Mouse (Mus musculus): ENCODE measurements at regions not wholly inside any gene's neighbourhood (a gene's known extent, or its start where the extent isn't known, plus 50 kb on each side); places are given as distances from the start of the nearest gene placed in this dataset.

DNA sequence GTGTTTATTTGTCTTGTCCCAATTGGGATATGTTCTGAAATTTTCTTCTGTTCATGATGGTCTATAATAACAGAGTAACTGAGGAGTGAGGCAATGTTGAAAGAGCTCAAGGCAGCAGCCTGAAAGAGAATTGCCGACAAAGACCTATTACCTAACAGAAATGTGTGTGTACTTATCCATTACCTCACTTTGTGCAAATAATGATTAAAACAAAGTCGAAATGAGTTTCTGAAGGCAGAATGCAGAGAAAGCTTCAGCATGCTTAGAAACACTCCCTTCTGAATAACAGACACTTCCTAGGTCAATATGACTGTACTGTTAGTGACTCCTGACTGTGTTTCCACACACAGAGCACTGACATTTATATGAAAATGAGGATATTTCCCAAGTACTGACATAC, 63.0 kb downstream of the Kbtbd8 start:
- no peak for DNase-seq (ENCODE audit: low spot score in 2 of 2)

DNA sequence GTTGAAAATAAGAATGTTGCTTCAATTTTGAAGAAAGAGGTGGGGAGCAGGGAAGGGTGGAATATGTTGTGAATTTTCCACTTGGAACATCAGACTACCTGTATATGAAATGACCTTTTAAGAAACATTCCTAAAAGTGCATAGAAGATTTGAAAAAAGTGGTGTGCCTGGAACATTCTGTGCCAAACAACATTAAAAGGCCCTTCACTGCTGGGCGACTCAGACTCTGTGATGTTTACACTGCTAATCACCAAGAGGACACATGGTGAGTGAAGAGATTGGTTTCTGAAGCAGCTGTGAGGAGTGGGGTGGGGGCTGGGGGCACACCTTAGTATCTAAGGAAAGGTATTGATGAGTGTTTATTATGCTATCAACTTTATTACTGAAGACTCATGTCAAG, 65.2 kb downstream of the Kbtbd8 start:
- no peak for DNase-seq (ENCODE audit: low spot score in 2 of 2)

DNA sequence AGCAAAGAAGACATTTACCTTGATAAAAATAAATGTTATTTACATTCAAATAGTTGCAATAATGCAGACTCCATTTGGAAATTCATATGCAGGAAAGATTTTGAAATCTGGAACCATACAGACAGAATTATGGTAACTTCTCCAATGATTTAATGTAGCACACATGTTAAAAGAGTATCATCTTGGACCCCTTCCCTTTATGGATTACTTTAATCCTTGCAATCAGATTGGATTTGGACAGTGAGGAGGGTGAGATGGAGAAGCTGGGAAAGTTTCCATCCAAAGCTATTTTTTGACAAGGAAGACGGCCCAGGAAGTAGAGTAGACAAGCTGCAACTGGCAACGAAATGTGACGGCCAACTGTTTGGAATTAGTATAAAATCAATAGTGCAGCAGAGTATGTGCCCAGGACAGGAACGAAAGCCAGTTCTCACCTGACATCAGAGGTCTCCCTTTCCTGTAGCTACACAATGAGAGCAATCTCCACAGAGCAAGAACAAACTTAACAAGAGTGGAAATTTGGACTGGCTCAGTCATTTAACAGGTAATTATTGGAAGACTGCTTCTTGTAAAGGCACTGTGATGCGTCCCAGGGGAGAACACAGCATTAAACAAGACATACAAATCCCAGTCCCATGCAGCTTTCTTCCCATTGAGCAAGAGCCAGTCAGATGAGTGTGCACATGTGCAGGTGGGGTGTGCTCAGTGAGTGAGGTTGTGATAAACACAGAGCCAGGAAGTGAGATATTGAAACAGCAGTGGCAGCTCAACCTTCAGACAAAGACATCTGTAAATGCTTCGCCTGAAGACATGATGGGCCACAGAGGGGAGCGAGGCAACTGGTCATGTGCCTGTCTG, 68.3 kb downstream of the Kbtbd8 start:
- DNase-seq (ENCODE audit: low spot score in 2 of 2): no peak

DNA sequence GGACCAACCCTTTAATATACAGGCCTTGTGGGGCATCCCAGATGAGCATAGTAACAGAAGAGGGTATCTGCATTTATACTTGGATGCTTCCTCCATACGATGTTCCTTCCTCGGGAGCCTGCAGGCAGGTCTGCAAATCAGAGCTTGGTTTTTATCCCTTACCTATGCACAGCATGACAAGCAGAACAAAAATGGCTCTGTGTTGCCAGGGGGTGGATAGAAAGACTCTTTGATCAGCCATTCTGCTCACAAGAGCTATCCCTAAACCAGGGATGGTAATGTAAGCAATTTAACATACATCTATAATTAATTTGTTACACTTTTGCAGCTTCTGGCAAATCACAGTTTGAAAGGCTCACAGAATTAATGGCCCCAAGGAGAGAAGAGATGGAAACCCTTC, 79.6 kb downstream of the Kbtbd8 start:
- DNase-seq (ENCODE audit: low spot score in 2 of 2): no peak

DNA sequence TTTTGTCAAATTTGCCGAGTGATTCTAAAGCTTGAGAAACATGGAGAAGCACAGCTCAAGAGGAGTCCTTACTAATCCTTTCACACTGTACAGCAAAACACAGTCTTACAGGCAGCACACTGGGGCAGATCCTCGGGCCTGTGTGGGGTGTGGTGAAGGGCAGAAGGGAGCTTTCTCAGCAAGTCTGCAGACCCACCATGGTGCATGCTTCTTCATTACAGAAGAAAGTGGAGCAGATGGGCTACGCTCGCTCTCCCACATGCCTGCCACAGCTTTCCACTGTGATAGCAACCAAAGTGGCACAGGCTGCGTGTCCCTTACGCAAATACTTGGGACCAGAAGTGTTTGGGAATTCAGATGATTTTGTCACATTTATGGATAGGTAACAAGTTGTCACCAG, 81.6 kb downstream of the Kbtbd8 start:
- peak; percentile 36 to 51 for DNase-seq (ENCODE audit: low spot score in 2 of 2)

DNA sequence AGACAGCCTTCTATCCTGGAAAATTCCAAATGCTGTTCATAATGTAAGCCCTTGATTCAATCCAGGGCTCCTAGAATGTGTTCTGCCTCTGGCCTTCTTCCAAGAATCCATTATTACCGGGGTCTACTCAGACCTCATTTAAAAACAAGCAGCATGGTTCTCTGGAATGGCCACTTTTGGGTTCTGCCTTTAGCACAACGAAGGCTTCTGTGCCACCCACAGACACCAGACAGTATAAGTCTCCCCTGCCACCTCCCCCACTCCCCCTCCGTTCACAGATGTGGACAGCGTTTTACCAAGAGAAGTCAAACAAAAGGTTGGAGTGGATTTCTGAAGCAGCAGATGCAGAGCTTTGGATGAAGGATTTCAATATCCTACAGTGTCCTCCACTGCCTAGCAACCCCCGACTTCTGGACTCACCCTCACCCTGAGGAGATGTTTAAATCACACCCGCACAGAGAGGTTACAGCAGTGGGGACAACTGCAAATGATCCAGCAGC, 85.3 kb downstream of the Kbtbd8 start:
- peak in 1 of 2 experiments; percentile 12 for DNase-seq (ENCODE audit: low spot score in 2 of 2)

DNA sequence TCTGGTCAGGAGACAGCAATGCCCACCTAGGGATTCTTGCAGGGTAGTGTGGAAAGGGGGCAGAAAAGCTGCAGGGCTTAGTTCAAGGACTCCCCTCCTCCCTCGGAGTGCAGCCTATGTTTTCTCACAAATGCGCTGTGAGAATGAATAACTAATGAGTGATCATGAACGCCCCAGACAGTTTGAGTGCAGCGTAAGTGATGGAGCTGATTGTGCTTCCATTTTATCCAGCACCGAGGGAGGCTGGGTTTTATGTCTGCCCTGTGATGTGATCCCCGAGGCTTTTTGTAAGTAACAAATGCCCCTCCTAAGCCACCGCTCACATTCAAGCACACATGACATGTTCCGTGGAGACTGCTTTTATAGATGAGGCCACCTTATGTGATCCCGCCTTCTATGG, 85.9 kb downstream of the Kbtbd8 start:
- DNase-seq (ENCODE audit: low spot score in 2 of 2): no peak

DNA sequence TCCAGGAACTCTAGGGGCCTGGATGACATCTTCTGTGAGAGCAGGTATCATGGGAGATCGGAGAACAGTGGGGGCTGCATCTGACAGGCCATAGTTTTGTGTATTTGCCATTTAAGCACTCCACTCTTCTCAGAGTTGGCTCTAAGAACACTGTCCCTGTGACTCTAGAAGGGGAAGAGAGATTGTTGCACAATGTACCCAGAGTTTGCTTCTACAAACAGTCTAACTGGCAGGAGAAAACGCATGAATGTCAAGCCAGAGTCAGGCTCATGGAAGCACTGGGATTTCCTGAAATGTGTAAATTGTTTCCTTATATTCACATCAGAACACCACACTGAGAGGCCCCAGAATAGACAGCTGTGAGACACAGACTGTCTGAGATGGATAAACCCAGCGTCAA, 87.2 kb downstream of the Kbtbd8 start:
- DNase-seq (ENCODE audit: low spot score in 2 of 2): no peak

DNA sequence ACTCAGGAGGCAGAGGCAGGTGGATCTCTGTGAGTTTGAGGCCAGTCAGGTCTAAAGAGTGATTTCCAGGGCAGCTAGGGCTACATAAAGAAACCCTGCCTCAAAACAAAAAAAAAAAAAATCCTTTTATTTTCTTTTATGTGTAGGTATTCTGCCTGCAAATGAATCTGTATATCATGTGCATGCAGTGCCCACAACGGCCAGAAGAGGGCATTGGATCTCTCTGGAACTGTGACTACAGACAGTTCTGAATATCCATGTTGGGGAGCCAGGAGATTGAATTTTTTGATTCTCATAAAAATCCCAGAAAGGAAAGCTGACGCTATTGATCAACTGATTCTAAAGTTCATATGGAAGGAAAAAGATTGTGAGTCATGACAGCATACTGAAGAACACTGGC, 90.0 kb downstream of the Kbtbd8 start:
- peak; percentile 76 to 78 for DNase-seq (ENCODE audit: low spot score in 2 of 2)

DNA sequence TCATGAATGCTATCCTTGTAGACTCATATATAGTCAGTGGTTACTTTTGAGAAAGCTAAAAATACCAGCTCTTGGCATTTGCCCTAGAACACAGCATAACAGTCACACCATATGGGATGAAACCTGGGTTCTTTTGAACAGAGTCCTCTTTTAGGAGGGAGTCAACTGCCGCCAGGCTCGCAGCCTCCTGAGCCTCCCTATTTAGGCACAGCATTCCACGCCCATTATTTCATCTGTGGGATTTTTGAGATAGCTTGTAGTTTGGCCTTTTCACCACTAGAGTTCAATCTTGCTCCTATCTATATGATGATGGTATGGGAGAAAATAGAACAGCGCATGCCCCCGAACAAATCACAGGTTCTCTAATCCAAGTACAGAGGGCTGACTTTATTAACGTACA, 100.4 kb downstream of the Kbtbd8 start:
- DNase-seq (ENCODE audit: low spot score in 2 of 2): no peak

DNA sequence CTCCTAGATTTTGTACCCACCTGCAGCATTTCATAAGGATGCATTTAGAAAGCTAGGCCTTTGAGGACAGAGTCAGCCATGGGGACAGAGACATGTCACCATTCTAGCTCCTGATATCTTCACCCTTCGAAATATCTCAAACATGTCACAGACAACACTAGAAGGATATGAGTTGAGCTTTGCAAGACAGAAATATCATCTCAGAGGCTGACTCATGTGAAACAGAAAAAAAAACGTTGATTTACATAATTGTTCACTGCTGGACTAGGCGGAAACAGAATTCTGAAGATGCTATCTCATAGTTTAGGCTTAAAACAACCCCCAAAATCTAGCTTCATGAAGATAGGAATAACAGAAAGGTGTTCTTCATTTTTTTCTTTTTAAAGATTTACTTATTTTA, 101.8 kb downstream of the Kbtbd8 start:
- no peak for DNase-seq (ENCODE audit: low spot score in 2 of 2)

DNA sequence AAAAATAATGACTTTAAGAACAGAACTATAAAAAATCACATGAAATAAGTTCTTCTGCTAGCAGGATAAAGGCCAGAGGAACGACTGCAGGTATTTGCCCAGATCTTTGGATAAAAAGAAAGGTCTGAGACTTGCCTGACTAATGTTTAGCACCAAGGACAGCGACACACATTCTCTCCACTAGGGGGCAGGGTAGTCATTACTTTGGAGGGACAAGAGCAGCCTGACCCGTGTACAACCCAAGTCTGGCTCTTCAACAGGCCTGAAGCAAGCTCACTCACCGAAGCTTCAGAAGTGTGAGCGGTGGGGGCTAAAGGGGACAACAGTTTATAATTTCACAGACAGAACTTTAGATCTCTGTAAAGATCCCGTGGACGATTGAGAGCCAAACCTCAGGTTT, 98.4 kb upstream of the Gm10234 start:
- peak; percentile 92 to 94 for DNase-seq (ENCODE audit: low spot score in 2 of 2)

DNA sequence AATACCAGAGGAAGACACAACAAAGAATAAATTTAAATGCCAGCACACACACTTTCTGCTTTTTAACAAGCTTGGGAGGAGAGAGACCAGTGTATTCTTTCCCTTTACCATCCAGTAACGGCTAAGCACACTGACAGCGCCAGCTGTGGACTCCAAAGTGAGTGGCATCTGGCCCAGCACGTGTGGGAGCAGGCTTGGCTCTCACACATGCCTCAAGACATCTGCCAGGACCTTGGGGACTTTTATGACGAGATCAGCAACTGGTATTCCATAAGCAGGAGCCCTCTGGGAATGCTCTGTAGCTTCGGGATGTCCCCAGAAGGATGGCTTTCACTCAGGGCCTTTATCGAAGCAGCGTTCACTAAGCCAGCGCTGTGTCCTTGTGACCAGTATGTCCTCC, 92.0 kb upstream of the Gm10234 start:
- no peak for DNase-seq (ENCODE audit: low spot score in 2 of 2)

DNA sequence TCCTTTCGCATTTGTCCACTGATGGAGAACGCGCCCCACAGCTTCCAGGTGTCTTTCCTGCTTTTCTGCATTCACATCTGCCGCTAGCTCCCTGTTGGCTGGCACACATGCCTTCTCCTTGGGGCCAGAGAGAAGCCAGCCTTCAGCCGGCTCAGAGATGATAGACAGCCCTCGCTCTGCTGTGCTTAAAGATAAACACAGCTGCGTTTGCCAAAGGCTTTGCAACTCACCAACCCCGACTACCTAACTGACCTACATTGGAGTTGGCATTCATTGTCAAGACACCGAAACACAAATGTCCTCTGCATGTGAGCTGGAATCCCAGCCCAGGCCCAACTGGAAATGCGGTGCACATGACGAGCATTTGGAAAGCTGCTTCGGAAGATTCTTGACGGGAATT, 87.2 kb upstream of the Gm10234 start:
- DNase-seq (ENCODE audit: low spot score in 2 of 2): no peak

DNA sequence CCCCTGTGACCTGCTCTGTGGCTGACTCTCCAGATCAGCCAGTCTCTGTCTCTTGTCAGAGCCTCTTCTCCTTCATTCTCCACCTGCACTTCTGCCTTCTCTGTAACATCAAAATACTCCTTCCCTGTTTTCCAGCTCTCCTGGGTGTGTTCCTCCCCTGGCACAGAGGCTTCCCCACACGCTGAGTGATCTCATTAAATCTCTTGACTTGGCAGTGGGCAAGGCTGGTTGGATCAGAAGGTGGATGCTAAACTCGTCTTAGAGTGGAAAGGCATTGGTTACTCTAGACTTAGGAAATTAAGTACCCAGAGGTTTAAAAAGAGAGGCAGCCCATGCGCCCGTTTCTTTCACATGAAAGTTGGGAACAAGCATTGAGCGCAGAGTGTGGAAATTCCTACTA, 78.3 kb upstream of the Gm10234 start:
- no peak for DNase-seq (ENCODE audit: low spot score in 2 of 2)

DNA sequence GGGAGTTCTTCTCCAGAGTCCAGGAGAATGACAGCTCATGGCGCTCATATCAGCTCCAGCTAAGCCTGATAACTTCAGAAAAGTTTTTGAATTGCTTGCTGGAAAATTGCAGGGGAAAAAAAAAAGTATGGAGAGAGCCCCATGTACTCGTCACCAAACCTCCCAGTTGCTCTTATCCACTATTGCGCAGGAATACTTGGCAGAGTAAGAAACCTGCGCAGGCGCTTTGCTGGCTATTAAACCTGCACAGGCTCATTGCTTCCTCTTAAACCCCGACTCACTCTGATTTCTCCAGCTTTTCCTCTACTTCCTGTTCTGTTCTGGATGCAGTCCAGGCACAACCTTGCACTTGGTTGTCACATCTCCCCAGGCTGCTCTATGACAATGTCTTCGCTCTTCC, 77.0 kb upstream of the Gm10234 start:
- no peak for DNase-seq (ENCODE audit: low spot score in 2 of 2)

DNA sequence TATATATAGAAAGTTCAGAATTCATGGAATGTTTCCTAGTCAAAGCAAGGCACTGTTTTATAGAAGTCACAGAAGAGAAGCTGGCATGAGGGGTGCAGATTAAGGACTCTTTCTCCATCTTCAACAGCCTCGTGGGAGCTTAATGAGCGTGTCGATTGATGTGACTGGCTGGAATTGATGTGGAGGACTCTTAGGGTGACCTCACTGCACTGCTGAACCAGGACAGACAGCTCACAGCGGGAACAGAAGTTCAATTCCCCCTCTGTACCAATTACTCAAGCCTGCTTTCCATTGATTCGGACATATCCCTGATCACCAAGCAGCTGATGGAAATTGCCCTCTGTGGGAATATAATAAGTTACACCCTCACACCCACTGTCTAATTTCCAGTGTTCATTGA, 65.6 kb upstream of the Gm10234 start:
- DNase-seq (ENCODE audit: low spot score in 2 of 2): no peak

DNA sequence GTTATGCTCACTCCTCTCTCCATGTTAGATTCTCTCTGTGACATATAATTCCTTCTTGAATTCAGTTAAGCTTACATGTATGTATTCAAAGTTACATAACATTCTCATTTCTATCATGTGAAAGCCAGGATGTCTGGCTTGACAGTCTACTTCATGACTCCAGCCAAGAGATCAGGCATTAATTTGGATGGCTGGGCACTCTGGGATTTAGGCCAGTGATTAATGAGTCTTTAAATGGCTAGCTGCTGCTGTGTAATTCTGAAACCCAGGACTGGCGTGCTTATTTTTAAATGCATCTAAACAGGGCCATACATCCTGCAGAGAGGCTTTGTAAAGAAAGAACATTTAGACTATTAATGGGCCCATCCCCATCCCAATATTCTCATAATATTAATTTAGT, 60.9 kb upstream of the Gm10234 start:
- no peak for DNase-seq (ENCODE audit: low spot score in 2 of 2)

DNA sequence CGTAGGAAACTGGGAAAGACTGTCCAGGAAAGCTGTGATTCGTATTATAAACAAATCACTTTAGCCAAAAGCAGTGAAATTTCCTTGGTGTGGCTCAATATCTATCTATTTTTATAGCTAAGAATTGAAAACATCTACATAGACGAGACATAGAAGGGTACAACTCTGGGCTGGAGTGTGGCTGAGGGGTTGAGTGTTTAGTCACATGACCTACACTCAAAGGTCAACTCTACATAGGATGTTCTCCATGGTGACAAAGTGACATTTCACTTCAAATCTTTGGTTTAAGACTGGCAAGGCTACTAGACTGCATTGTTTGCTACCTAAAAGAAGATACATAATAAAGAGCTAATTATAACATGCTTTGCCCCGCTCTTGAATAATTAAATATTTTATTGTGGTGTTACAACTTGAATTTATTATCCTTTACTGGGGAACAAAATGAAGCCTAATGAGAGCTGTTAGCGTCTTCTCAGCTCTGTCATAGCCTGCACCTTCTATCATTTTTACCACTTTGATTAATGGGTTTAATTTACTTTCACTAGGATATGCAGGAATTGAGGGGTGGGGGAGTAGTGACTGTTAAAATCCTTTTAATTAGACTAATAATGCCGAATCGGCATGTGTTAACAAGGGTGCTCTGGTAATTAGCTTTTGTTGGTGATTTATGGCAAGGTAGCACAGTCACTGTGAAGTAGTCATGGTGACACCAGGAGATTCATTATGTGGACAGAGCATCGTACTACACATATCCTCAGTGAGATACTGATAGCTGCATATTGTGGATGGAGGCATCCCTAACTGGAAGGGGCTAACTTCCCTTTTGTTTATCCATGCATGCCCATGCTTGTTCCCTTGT, 57.7 kb upstream of the Gm10234 start:
- no peak for DNase-seq (ENCODE audit: low spot score in 2 of 2)

DNA sequence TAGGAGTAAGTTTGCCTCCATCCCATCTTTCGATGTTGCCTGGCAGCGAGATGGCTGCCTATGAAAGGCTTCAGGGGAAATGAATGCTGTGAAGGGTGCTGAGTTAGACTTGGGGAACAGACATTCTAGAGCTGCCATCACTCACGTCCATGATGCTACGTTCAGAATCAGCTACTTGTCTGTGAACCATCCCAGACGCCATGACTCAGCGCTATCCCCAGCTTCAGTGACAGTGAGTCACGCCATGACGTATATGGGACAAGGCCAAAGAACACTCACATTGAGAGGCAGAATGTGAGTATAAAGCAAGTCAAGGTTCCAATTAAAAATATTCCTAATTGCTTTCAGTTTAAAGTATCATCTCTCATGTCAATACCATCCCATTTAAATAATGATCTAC, 52.4 kb upstream of the Gm10234 start:
- no peak for DNase-seq (ENCODE audit: low spot score in 2 of 2)

Measured in layer of hippocampus, postnatal 10 days (tissue).